Mouse (Mus musculus): ENCODE measurements around the gene Rps11.
"Not testable (repeated sequence)": the region's sequence is repeated elsewhere in the genome, so short reads cannot be mapped to it uniquely, and the experiment has no call there.

The Rps11 gene

GRCm38 (mm10) chr7:45110089-45110488, 14.2 kb downstream of the Rps11 start:
- not testable (repeated sequence) for ATAC-seq (ENCODE audit: low TSS enrichment)

- ATAC-seq (ENCODE audit: low TSS enrichment), result no peak
These were observed 17.1 kb downstream of the Rps11 start for GRCm38 (mm10) chr7:45107052-45107645.

GRCm38 (mm10) chr7:45106441-45106840, 17.8 kb downstream of the Rps11 start:
- ATAC-seq (ENCODE audit: low TSS enrichment), result no peak

GRCm38 (mm10) chr7:45105491-45105890, 18.7 kb downstream of the Rps11 start:
- ATAC-seq (ENCODE audit: low TSS enrichment), result no peak

DNA sequence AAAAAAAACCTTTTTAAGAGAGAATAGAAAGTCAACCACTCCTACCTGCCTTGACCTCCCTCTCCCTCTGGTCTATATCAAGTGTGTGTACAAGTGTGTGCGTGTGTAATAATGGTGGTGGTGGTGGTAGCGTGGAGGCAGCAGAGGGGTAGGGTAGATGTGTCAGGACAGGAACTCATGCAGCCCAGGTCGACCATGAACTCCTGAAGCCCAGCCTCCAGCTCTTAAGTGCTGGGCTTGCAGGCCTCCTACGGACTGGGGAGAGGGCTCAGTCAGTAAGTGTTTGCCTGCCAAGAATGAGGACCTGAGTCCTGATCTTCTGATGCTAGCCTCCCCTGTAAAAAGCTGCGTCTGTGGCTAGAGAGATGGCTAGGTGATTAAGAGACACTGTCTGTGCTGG, 19.3 kb downstream of the Rps11 start:
- ATAC-seq (ENCODE audit: low TSS enrichment), result no peak

DNA sequence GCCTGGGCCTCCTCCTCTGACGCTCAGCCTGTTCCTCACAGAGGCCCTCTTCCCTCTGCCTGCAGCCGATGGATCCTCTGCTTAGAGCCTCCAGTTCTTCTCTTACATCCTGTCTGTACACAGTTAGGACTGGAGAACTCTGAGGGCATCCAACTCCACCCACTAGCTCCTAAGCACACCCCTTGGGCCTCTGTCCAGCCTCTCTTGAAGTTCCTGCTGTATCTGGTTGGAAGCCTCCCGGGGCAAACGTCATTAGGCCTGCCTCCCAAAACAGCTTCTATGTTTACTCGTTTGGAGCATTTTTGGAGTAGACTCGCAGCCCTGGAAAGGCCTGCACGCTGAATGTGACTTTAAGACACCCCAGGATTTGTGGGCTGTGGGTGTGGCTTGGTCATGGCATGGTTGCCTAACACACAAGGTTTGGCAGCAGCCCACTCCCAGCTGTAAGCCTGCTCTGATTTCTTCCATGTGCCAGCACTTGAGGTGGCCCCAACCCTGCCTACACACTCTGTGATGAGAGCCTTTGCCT, 20.5 kb downstream of the Rps11 start, which contains the start of gene Fcgrt:
Fcgrt (minus strand) TSS at position 200 of the 529 bp plus-strand sequence.
- ATAC-seq (ENCODE audit: low TSS enrichment), result peak; percentile 38; the same call in 1 of the 2 replicates

- ATAC-seq (ENCODE audit: low TSS enrichment), result no peak
These were observed 21.2 kb downstream of the Rps11 start for GRCm38 (mm10) chr7:45102940-45103585.

DNA sequence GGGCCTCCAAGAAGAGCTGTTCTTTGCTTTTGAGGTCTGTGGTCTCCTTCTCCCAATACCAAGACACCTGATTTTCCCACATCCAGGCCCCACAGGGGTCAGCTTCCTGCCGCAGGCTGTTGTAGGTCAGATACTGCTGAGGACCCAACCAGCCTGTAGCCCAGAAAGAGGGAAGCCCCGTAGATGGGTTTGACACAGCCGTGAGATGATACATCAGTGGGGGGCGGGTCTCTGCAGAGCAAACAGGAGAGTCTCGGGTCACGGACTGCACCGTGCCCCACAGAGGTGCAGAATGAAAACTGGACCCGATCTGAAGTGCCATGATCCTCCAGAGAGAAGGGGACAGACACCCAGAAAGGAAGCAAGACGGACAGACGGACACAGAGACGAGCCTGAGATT, 21.8 kb downstream of the Rps11 start:
- ATAC-seq (ENCODE audit: low TSS enrichment), result no peak

GRCm38 (mm10) chr7:45100046-45100445, 24.2 kb downstream of the Rps11 start:
- no peak for ATAC-seq (ENCODE audit: low TSS enrichment)

DNA sequence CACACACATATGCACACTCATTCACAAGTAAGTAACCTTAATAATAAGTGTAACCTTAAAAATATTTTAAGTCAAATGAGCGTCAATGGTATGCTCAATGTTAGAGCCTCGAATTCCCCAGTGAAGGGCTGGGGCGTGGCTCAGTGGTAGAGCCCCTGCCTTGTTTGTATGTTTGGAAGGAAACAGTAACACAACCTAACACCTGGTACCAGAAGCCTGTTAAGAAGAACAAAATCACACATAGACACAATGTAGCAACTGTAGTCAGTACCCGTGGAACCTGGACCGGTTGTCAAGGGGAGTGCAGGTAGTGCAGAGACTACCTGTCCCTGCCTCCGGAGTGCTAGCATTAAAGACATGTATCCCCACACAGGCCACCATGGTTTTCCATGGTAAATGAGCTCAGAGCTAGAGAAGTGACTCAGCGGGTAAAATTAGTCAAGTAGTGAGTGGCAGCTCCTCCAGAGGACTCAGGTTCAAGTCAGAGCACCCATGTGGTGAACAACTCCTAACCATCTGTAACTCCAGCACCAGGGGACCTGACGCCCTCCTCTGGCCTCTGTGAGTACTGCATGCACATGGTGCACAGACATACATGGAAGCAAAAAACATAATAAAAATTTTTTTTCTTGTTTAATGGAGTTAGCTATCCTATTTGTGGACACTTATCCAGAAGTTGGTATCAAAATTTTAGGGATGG, 25.5 kb downstream of the Rps11 start:
- ATAC-seq (ENCODE audit: low TSS enrichment), result no peak

DNA sequence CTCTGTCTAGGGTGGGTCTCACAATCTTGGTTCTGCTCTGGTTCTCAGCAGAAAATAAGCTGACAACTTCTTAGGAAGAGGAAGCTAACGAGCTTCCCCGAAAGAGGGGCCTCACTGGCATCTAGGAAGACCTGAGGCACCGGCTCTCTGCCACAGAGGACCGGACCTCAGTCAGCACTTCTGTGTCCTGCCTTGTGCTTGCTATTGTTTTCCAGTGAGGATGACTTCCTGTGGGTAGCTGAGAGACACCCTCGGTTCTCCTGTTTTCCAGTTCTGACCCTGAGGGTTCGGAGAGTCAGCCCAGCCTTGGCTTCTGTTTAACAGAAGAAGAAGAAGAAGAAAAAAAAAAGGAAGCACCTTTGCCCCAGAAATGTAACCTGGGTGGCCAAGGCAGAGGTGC, 26.8 kb downstream of the Rps11 start:
- ATAC-seq (ENCODE audit: low TSS enrichment), result no peak

DNA sequence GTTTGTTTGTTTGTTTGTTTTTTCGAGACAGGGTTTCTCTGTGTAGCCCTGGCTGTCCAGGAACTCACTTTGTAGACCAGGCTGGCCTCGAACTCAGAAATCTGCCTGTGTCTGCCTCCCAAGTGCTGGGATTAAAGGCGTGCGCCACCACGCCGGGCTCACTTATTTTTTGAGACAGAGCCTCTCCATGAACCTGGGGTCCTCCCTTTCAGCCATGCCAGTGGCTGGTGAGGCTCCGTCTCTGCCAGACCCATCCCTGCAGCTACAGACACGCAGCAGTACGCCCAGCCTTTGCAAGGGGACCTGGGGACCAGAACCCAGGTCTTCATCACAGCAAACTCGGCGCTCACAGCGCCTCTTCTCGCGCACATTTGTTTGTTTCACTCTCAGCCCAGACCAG, 28.3 kb downstream of the Rps11 start:
- not testable (repeated sequence) for ATAC-seq (ENCODE audit: low TSS enrichment)

DNA sequence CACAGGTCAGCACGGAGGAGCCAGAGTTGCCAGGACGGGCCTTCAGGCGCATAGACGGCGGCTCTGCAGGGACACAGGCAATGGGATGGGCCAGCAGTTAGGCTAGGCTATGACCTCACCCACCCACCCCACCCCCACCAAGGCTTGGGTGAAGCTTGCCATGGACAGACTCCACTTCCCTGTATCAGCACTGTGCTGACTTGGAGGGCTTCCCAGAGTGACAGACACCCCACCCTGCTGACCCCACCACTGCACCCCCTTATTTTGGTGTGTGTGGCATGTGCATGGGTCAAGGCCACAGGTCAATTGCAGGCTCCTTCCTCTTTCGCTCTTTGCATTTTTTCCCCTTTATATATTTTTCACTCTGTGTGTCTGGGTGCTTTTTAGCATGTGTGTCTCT, 28.9 kb downstream of the Rps11 start:
- ATAC-seq (ENCODE audit: low TSS enrichment), result no peak

DNA sequence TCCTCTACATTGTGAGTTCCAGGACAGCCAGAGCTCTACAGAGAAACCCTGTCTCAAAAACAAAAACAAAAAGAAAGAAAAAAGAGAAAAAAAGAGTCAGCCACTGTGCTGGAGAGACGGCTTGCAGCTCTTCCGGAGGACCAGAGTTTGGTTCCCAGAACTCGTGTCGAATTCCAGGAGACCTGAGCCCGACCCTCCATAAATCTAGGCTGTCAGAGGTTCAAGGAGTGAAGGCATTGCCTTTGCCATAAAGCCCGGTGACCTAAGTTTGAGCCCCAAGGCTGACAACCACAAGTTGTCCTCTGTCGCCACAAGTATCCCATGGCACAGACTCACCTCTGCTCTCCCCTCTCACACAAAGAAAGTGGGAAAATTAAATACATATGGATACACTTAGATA, 30.1 kb downstream of the Rps11 start:
- no peak for ATAC-seq (ENCODE audit: low TSS enrichment)

DNA sequence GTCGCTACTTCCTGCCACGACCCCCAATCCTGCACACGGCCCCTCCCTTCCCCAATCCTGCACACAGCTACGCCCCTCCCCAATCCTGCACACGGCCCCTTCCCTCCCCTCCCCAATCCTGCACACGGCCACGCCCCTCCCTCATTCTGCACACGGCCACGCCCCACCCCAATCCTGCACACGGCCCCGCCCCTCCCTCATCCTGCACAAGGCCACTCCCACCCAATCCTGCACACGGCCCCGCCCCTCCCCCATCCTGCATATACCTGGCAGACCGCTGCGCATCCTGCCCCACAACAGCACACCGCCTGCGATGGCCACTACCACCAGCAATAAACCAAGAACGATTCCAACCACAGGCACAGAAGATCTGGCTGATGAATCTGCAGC, 30.7 kb downstream of the Rps11 start:
- ATAC-seq (ENCODE audit: low TSS enrichment), result no peak

GRCm38 (mm10) chr7:45092828-45093515, 31.3 kb downstream of the Rps11 start:
- ATAC-seq (ENCODE audit: low TSS enrichment), result no peak

- ATAC-seq (ENCODE audit: low TSS enrichment), result no peak
These were observed 32.2 kb downstream of the Rps11 start, which contains the start of gene Rcn3 for GRCm38 (mm10) chr7:45092048-45092447. Rcn3 (minus strand) TSS chr7:45092221.

DNA sequence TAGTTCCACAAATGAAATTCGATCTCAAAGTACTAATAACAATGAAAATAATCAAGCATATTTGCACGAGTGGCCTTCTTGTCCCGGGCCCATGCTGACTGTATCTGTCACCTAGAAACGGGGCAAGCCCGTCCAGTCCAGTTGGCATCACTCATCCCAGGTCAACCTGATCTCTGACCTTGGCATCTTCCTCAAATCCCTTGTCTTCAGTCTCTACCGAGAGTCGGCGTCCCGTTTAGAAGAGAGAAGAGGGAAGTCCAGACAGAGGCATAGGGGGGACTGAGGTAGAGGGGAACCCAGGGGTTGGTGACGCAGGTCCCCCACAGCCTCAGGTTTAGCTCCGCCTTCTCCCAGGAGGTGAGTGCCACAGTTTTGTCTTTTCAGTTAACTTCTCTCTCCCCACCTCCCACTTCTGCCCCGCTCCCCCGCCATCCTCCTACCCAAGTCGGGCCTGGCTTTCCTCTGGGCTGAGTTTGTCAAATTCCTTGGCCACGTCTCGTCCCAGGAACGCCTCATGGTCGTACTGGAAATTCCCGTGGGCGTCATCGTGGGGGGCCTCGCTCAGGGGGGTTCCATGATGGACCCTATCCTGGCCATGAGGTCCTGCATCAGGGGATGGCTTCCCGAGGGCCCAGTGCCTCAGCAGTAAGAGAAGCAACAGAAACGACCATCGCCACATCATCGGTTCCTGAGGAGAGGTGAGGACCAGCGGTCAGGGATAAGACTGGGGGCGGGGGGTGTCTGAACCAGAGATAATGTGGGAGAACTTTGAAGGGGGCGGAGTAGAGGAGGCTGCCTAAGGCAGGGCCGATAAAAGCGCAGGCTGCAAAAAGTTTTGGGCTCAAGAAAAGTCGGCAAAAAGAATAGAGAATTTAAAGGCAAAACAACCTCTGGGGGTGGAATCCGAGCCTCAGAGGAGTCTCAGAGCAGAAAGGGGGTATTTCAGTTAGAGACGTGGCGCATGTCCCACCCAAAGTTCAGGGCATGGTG, 32.9 kb downstream of the Rps11 start:
- no peak for ATAC-seq (ENCODE audit: low TSS enrichment)

GRCm38 (mm10) chr7:45090251-45090977, 33.8 kb downstream of the Rps11 start:
- ATAC-seq (ENCODE audit: low TSS enrichment), result no peak

GRCm38 (mm10) chr7:45088597-45088996, 35.6 kb downstream of the Rps11 start:
- ATAC-seq (ENCODE audit: low TSS enrichment), result no peak

Data from frontal cortex, adult (tissue).